Mouse (Mus musculus): ENCODE data around the gene Gm4724. TPM values are rescaled to one million over a fixed set of nuclear protein-coding genes. Genes with fewer than 3 reads are reported as not detected.
"Not testable (repeated sequence)": the region's sequence is repeated elsewhere in the genome, so short reads cannot be mapped to it uniquely, and the experiment has no call there.

Gene Gm4724
- polyA plus RNA-seq (2012; rRNA removed) = 2.8 TPM in 2 replicates

DNA sequence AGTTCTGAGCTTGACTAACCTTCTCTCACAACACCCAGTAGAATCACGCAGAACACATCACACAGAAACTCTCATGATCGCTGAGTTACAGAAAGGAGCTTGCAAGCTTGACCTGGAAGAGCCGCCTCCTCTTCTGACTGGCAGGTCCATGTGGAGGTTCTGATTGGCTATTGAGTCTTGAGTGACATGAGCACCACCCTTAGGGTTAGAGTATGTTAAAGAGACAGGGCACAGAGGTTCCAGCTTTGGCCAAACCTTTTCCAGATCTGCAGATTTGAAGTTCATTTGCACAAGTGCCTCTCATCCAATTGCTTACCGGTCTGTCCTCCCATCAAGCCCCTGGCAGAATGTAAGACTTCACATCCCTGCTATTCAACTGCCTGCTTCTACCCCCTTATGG, at the start of gene Gm4724:
Gm4724 (minus strand) TSS at position 101 of the 400 bp plus-strand sequence.
- WGBS = no CpG with 5 or more reads among the region's 4 CpGs
- not testable (repeated sequence) for H3K4me3 ChIP-seq (ENCODE audit: extremely low read depth, insufficient read depth, insufficient read length); H3K36me3 ChIP-seq (ENCODE audit: control insufficient read depth, insufficient read depth, low read length); H3K27ac ChIP-seq (ENCODE audit: insufficient read depth, low read length); H3K27me3 ChIP-seq (ENCODE audit: control insufficient read depth, insufficient read depth, low read length); H3K4me1 ChIP-seq (ENCODE audit: control insufficient read depth, insufficient read depth, insufficient read length); DNase-seq (ENCODE audit: low read depth in 1 of 2, low spot score in 2 of 2)

GRCm38 (mm10) chr2:175469685-175470084, 34.1 kb upstream of the Gm4724 start, which contains the start of gene Zfp965:
Gene Zfp965, plus strand, starts transcription at chr2:175469985.
- not testable (repeated sequence) for DNase-seq (ENCODE audit: low read depth in 1 of 2, low spot score in 2 of 2); H3K4me3 ChIP-seq (ENCODE audit: extremely low read depth, insufficient read depth, insufficient read length); H3K27ac ChIP-seq (ENCODE audit: insufficient read depth, low read length); H3K36me3 ChIP-seq (ENCODE audit: control insufficient read depth, insufficient read depth, low read length); H3K4me1 ChIP-seq (ENCODE audit: control insufficient read depth, insufficient read depth, insufficient read length); H3K27me3 ChIP-seq (ENCODE audit: control insufficient read depth, insufficient read depth, low read length)
- WGBS = no CpG with 5 or more reads among the region's 6 CpGs

Other genes starting within 250 kb of the Gm4724 start
- gene Gm14391, start 228.9 kb downstream of the Gm4724 start, polyA plus RNA-seq (2012; rRNA removed) = 1.8 and 2.3 TPM in 2 replicates
- gene Gm14440, start 160.7 kb downstream of the Gm4724 start, polyA plus RNA-seq (2012; rRNA removed) = not detected in 2 replicates
- 0.69 and 0.98 TPM in 2 replicates for gene Gm4631, start 97.6 kb downstream of the Gm4724 start, polyA plus RNA-seq (2012; rRNA removed)
- gene Zfp968, start 63.4 kb downstream of the Gm4724 start, polyA plus RNA-seq (2012; rRNA removed) = 0.32 and 0.52 TPM in 2 replicates
- gene Zfp965, start 34.2 kb upstream of the Gm4724 start, polyA plus RNA-seq (2012; rRNA removed) = 0.12 and 0.19 TPM in 2 replicates
- not detected in 2 replicates for gene Gm11007, start 208.2 kb upstream of the Gm4724 start, polyA plus RNA-seq (2012; rRNA removed)